Mouse (Mus musculus) R1 (cell line): ENCODE measurements around the gene Scaf1.

Experiments used
- DNase-seq: peaks from one replicate; pipeline ENCODE4 v3.0.0-alpha.2; 2018; ENCODE audit warnings: low read depth, low spot score

The Scaf1 gene

GRCm38 (mm10) chr7:45015344-45015956 lies 713 bp downstream of the Scaf1 start:
- peak; percentile 65 for DNase-seq

GRCm38 (mm10) chr7:45014096-45014451 lies 2.1 kb downstream of the Scaf1 start:
- DNase-seq: no peak

GRCm38 (mm10) chr7:45013366-45014095 lies 2.6 kb downstream of the Scaf1 start:
- no peak for DNase-seq

DNA sequence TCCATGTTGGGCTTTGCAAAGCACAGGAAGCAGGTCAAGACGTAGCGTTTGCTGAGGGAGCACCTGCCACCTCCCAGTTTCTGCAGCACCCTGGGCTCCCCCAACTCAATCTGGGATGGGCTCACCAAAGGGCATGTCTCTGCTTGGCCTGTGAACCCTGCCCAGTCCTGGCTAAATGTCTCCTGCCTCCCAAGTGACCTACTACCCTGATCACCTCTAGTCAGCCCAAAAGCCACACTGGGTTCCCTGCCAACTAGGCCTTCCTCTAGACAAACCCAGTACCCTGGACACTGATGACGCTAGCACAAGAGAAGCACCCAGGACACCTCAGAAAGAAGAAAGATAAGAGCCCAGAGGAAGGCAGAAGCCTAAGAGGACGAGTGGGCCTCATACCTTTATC lies 3.3 kb downstream of the Scaf1 start:
- DNase-seq: no peak

DNA sequence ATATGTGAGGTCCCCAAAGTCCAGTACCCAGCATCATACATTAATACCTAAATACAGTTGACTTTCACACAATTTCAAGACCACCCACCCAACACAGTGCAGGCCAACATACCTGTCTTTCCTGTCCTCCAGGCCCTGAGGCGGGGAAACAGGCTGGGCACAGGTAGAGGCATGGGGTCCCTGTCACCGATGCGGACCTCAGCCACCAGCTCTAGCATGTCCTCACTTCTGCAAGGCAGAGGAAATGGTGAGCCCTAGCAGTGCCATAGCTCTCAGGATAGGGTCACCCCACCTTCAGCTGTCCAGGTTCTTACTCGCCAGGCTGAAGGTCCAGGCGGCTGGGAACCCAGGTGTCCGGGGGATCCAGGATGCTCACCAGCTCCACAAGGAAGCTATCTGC lies 4.2 kb downstream of the Scaf1 start:
- no peak for DNase-seq

DNA sequence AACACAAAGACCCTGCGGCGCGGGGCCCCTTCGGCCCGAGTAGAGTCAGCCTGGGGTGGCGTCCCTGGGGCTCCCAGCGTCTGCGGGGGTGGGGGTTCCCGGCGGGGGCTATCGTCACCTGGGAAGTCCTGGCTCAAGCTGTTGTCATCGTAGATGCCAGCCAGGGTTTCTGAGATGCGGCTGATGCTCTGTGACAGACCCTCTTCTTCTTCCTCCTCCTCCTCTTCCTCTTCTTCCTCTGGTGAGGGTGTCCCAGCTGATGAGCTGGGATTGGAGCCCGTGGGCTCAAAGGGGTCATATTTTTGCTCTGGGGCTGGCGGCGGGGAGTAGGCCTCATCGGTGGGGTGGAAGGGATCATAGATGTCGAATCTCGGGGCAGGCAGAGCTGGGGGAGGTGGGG lies 7.8 kb downstream of the Scaf1 start:
- DNase-seq: no peak

DNA sequence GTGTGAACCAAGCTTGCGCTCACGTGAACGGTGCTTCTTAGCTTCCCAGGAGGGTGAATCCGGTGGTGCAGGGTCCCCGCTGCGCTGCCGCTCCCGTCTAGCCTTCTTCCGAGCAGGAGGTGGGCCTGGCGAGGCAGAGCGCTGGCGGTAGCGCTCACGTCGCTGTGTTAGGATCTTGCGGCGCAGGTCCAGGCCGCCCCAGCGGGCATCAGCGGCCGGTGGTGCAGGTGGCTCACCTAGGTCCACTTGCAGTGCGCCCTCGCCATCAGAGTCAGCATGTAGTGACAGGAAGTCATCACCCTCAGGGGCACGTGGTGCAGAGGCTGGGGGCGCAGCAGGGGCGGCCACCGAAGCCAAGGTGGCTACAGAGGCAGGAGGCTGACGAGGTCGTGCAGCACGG lies 8.3 kb downstream of the Scaf1 start:
- no peak for DNase-seq

DNA sequence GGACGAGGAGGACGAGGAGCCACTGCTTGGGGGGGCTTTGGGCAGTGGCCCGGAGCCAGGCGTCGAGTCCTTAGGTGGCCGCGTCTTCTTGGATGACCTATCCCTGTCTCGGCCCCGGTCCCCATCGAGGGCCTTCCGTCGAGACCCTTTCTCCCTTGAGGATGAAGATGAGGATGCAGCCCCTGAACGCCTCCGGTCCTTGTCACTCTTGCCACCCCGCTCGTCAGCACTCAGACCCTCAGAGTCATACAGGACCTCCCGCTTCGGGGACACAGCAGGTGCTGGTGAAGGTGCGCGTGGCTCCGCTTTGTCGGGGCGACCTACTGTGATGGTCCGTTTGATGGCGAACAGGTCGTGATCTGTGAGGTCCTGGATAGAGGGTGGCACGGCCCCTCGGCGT lies 9.0 kb downstream of the Scaf1 start:
- no peak for DNase-seq

GRCm38 (mm10) chr7:45006503-45006902 lies 9.7 kb downstream of the Scaf1 start:
- DNase-seq: no peak

DNA sequence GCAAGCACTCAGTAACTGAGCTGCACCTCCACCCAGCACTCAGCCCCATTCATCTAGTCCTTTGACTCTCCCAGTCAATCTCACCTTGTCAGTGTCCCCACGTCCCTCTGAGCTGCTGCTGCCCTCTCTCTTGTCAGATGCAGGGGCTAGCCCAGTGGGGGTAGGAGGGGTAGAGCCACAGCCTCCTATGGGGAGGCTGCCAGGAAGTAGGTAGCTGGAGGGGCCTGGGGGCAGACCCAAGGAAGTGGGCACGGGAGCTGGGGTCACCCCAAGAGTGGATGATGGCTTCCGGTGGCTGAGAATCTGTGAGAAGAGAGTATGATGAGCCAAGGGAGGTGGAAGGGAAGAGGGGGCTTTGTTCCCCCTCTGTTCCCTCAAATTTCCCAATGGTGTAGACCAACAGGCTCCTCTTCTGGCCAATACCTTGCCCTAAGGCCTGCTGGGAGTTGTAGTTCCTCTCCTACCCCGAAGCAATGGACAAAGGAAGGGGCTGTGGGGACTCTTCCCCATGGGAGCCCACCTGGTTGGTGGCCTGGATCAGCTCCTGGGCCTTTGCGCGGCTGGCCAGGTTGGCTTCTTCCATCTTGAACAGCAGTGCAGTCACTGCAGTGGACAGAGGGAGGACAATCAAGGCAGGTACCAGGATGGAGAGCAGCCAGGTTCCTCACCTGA lies 10.7 kb downstream of the Scaf1 start:
- no peak for DNase-seq

DNA sequence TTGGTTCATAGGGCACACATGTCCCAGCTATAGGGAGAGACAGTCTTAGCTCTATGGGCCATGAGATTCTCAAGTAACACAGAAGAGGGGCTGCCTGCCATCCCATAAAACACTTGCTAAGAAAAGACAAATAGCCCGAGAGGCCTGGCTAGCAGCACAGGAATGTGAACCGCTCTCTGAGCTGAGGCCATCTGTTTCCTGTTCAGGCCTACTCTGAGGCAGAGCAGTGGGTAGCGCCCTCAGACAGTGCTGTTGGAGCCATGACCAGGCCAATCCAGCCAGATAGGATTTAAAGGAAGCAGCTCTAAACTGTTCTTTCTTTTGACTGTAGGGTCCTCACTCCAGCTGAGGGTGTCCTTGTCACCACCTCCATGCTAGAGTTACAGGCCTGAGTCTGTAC lies 11.6 kb downstream of the Scaf1 start:
- DNase-seq: no peak

DNA sequence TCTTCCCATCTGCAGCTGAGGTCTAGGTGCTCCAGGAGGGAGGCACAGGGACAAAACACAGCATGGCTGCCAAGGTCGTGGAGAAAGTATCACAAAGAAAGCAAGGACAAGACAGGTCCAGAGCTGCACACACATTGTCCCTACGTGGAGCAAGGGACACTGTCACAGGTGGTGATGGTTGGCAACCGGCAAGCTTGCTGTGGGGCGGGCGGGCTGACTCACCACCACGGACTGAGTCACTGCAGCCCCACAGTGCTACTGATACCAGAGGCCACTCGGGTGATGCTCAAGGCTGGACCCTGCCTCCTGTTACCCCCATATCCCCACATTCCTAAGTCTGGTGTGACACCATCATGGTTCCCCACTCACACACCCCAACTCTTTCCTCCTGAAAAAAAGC lies 13.7 kb downstream of the Scaf1 start:
- no peak for DNase-seq

GRCm38 (mm10) chr7:45000539-45001114 lies 15.5 kb downstream of the Scaf1 start:
- DNase-seq: no peak

- DNase-seq: no peak
Measured at GRCm38 (mm10) chr7:44999753-45000152, 16.4 kb downstream of the Scaf1 start.

DNA sequence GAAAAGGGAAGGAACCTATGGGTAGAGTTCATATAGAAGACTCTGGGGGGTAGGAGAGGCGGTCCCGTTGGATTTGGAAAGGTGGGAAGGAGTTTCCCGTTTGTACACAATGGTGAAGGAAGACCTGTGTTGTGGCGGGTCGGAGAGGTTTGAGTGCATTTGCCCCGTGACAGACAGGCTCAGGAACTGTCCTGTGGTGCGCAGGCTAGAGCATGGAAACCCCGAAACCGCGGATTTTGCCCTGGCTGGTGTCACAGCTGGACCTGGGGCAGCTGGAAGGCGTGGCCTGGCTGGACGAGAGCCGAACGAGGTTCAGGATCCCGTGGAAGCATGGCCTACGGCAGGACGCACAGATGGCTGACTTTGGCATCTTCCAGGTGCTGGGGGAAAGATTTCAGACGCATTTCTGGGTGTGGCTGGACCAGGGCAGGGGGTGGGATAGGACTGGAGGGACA lies 17.6 kb downstream of the Scaf1 start, which contains the start of gene Bcl2l12:
Gene Bcl2l12 (minus strand): TSS at position 212 of the 455 bp plus-strand sequence.
- DNase-seq: peak; percentile 71

- peak; percentile 48 for DNase-seq
Measured at GRCm38 (mm10) chr7:44997940-44998428, 18.2 kb downstream of the Scaf1 start.

DNA sequence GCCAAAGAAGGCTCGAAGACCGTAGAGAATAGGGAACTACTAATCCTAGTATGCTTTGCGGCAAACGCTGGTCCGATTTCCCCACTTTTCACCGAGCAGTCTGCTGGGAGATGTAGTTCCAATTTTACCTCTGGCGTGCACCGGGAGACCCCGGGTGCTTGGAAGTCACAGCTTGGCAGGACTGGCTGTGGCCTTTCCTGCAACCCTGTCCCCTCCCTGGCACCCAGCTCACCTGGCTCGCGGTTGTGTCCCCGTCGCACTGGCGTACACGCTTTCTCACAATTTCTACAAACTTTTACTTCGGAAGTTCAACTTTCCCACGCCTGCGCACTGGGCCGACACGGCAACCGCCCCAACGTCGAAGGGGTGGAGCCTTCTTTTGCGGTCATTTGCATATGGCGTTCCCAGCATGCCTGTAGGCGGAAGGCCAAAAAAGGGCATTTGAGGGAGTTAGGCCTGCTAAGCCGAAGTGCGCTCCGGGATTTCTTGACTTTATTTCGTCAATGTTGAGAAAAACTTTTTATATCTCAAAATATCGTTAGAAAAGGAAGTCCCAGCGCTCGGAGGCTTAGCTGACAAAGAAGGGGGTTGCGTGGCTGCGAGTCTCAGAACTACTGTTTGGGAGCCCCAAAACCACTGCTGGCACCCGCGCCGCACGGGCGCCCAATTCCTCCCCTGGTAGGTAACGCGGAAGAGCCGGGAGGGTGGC lies 18.8 kb downstream of the Scaf1 start, which contains the start of gene Irf3:
Gene Irf3 (plus strand): TSS at position 418 of the 709 bp plus-strand sequence.
- DNase-seq: peak; percentile 97

DNA sequence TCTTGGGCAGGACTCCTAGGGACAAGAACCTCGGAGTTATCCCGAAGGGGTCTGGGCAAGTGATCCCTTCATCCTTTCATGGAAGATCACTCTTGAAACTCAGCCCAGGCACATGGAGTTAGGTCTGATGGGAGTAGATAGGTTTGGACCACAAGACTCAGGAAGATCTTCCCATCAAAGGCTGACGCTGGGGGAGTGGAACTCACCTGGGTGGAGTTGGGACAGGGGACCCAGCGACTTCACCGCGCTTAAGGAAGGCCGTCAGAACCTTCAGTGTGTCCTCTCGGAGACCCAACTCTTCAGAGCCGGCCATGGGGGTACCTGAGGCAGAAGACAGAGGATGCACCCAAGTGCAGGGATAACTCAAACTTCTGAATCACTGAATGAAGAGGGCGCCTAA lies 19.5 kb downstream of the Scaf1 start:
- no peak for DNase-seq

DNA sequence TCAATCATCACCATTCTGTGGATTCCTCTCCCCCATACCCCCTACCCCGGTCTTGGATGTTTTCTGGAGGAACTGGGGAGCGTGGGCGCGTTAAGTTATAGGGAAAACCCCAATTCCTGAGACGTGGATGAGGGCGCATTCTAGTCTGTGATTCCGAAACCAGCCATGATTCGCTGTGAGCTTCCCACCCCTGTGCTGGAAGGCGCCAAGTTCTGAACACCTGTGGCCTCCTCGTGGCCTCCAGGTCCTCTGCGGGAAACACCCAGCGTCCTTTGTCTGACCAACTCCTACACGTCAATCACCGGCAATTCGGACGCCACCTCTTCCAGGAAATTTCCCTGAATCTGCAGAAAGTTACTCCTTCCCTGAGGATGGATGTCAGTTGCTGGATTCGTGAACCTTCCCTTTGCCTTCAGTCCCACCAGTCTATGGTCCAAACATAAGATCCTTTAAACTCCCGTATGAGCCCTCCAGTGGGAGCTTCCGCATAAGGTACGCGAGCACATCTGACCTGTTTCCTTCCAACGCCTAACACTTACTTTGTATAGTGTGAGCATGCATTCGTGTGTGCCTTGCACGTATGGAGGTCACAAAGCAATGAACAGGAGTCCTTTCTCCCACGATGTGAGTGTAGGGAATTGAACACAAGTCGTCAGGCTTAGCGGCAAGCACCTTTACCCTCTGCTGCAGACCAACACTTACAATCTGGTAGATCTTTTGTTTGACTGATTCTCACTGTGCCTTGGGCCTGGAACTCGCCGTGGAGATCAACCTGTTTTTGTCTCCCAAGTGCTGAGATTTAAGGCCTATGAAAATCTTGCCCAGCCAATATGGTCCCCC lies 29.1 kb downstream of the Scaf1 start:
- DNase-seq: no peak

DNA sequence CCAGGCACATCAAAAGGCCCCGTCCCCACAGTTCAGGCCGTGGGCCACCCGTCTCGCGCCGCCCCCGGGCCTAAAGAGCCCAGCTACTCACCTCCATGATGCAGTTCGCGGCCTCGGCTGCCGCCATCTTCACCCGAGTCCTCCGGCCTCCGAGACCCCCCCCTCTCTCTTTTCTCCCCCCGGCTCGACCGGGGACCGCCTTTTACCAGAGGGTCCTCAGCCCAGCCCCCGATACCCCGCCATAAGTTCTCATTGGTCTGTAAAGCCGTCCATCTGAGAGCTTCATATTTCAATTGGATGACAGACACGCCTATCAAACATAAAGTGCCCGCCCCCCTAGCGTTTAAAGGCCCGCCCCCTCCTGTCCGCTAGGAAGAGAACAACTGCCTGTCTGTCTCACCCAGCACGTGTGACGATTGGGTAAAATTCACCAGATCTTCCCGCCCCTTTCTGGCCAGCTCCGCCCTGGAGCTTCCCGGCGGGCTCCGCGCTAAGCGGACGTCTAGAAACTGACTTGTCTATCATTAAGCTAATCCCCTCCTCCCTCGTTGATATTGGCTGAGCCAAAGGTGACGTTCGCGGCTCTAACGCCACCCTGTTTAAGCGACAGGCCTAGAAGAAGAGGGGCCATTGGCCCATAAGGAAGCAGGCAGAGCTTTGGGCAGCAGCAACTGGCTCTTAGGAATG lies 29.8 kb downstream of the Scaf1 start, which contains the start of gene Prmt1:
Gene Prmt1 (minus strand): TSS at position 377 of the 687 bp plus-strand sequence.
- DNase-seq: peak; percentile 100
